Mouse (Mus musculus): ENCODE measurements at regions not wholly inside any gene's neighbourhood (a gene's known extent, or its start where the extent isn't known, plus 50 kb on each side); places are given as distances from the start of the nearest gene placed in this dataset.

- peak; percentile 26 for DNase-seq
Measured at GRCm38 (mm10) chr15:64434502-64434901, 374.2 kb upstream of the Fam49b start.

- DNase-seq: no peak
Measured at GRCm38 (mm10) chr15:64434908-64435307, 374.6 kb upstream of the Fam49b start.

- no peak for DNase-seq
Measured at GRCm38 (mm10) chr15:64445076-64445475, 372.4 kb upstream of the Gm21798 start.

GRCm38 (mm10) chr15:64446411-64447072 is 371.0 kb upstream of the Gm21798 start:
- DNase-seq: no peak

- no peak for DNase-seq
Measured at GRCm38 (mm10) chr15:64447239-64447952, 370.1 kb upstream of the Gm21798 start.

- DNase-seq: peak; percentile 63
Measured at GRCm38 (mm10) chr15:64448581-64449140, 368.8 kb upstream of the Gm21798 start.

GRCm38 (mm10) chr15:64470743-64471142 is 346.8 kb upstream of the Gm21798 start:
- DNase-seq: no peak

GRCm38 (mm10) chr15:64471597-64471996 is 345.9 kb upstream of the Gm21798 start:
- no peak for DNase-seq

GRCm38 (mm10) chr15:64474236-64474635 is 343.3 kb upstream of the Gm21798 start:
- no peak for DNase-seq

GRCm38 (mm10) chr15:64477131-64477530 is 340.4 kb upstream of the Gm21798 start:
- no peak for DNase-seq

GRCm38 (mm10) chr15:64480625-64481024 is 336.9 kb upstream of the Gm21798 start:
- DNase-seq: no peak

- DNase-seq: no peak
Measured at GRCm38 (mm10) chr15:64481226-64481625, 336.3 kb upstream of the Gm21798 start.

GRCm38 (mm10) chr15:64482960-64483359 is 334.5 kb upstream of the Gm21798 start:
- DNase-seq: no peak

- no peak for DNase-seq
Measured at GRCm38 (mm10) chr15:64487801-64488200, 329.7 kb upstream of the Gm21798 start.

GRCm38 (mm10) chr15:64500783-64501182 is 316.7 kb upstream of the Gm21798 start:
- no peak for DNase-seq

GRCm38 (mm10) chr15:64501479-64501878 is 316.0 kb upstream of the Gm21798 start:
- no peak for DNase-seq

GRCm38 (mm10) chr15:64504751-64505150 is 312.7 kb upstream of the Gm21798 start:
- no peak for DNase-seq

GRCm38 (mm10) chr15:64510649-64511048 is 306.8 kb upstream of the Gm21798 start:
- DNase-seq: no peak

- no peak for DNase-seq
Measured at GRCm38 (mm10) chr15:64511176-64511575, 306.3 kb upstream of the Gm21798 start.

- no peak for DNase-seq
Measured at GRCm38 (mm10) chr15:64512615-64513014, 304.9 kb upstream of the Gm21798 start.

- DNase-seq: no peak
Measured at GRCm38 (mm10) chr15:64513501-64514097, 303.9 kb upstream of the Gm21798 start.

GRCm38 (mm10) chr15:64515179-64515578 is 302.3 kb upstream of the Gm21798 start:
- DNase-seq: no peak

- DNase-seq: no peak
Measured at GRCm38 (mm10) chr15:64519207-64519628, 298.3 kb upstream of the Gm21798 start.

- no peak for DNase-seq
Measured at GRCm38 (mm10) chr15:64520568-64520967, 296.9 kb upstream of the Gm21798 start.
